Mouse (Mus musculus): ENCODE data around the gene Olfr1128. TPM values are rescaled to one million over a fixed set of nuclear protein-coding genes. Genes with fewer than 3 reads are reported as not detected.

The Olfr1128 gene
- polyA plus RNA-seq, 1 experiment from 2014 or later: not detected

Other genes starting within 250 kb of the Olfr1128 start
- not detected in 2 replicates for gene Olfr1118, start 238.0 kb downstream of the Olfr1128 start, polyA plus RNA-seq (2016; fragmentation: Nextera tagmentation; extraction: Ambion mirVana)
- not detected in 2 replicates for gene Olfr1120, start 190.7 kb downstream of the Olfr1128 start, polyA plus RNA-seq (2016; fragmentation: Nextera tagmentation; extraction: Ambion mirVana)
- not detected in 2 replicates for gene Olfr1121, start 175.6 kb downstream of the Olfr1128 start, polyA plus RNA-seq (2016; fragmentation: Nextera tagmentation; extraction: Ambion mirVana)
- not detected in 2 replicates for gene Olfr1122, start 159.7 kb downstream of the Olfr1128 start, polyA plus RNA-seq (2016; fragmentation: Nextera tagmentation; extraction: Ambion mirVana)
- not detected in 2 replicates for gene Olfr1123, start 128.9 kb downstream of the Olfr1128 start, polyA plus RNA-seq (2016; fragmentation: Nextera tagmentation; extraction: Ambion mirVana)
- gene Olfr1124, start 115.3 kb downstream of the Olfr1128 start, polyA plus RNA-seq (2016; fragmentation: Nextera tagmentation; extraction: Ambion mirVana): 0.07 and 0.10 TPM in 2 replicates
- not detected in 2 replicates for gene Olfr1126, start 91.6 kb downstream of the Olfr1128 start, polyA plus RNA-seq (2016; fragmentation: Nextera tagmentation; extraction: Ambion mirVana)
- not detected in 2 replicates for gene Pramel7, start 48.4 kb downstream of the Olfr1128 start, polyA plus RNA-seq (2016; fragmentation: Nextera tagmentation; extraction: Ambion mirVana)
- not detected in 2 replicates for gene Pramel6, start 39.0 kb downstream of the Olfr1128 start, polyA plus RNA-seq (2016; fragmentation: Nextera tagmentation; extraction: Ambion mirVana)
- not detected in 2 replicates for gene Olfr153, start 13.7 kb downstream of the Olfr1128 start, polyA plus RNA-seq (2016; fragmentation: Nextera tagmentation; extraction: Ambion mirVana)
- not detected in 2 replicates for gene Olfr1129, start 28.4 kb upstream of the Olfr1128 start, polyA plus RNA-seq (2016; fragmentation: Nextera tagmentation; extraction: Ambion mirVana)
- gene Olfr1130, start 60.7 kb upstream of the Olfr1128 start, polyA plus RNA-seq (2016; fragmentation: Nextera tagmentation; extraction: Ambion mirVana): not detected in 2 replicates
- not detected in 2 replicates for gene Olfr1131, start 81.6 kb upstream of the Olfr1128 start, polyA plus RNA-seq (2016; fragmentation: Nextera tagmentation; extraction: Ambion mirVana)
- gene Olfr1132, start 92.0 kb upstream of the Olfr1128 start, polyA plus RNA-seq (2016; fragmentation: Nextera tagmentation; extraction: Ambion mirVana): not detected in 2 replicates
- not detected in 2 replicates for gene Olfr1133, start 101.8 kb upstream of the Olfr1128 start, polyA plus RNA-seq (2016; fragmentation: Nextera tagmentation; extraction: Ambion mirVana)
- gene Olfr1134, start 112.9 kb upstream of the Olfr1128 start, polyA plus RNA-seq (2016; fragmentation: Nextera tagmentation; extraction: Ambion mirVana): not detected in 2 replicates
- not detected in 2 replicates for gene Olfr1135, start 128.1 kb upstream of the Olfr1128 start, polyA plus RNA-seq (2016; fragmentation: Nextera tagmentation; extraction: Ambion mirVana)
- not detected in 2 replicates for gene Olfr1136, start 148.4 kb upstream of the Olfr1128 start, polyA plus RNA-seq (2016; fragmentation: Nextera tagmentation; extraction: Ambion mirVana)
- not detected in 2 replicates for gene Olfr1137, start 167.6 kb upstream of the Olfr1128 start, polyA plus RNA-seq (2016; fragmentation: Nextera tagmentation; extraction: Ambion mirVana)
- gene Olfr1138, start 194.4 kb upstream of the Olfr1128 start, polyA plus RNA-seq (2016; fragmentation: Nextera tagmentation; extraction: Ambion mirVana): not detected in 2 replicates
- not detected in 2 replicates for gene Olfr1140, start 198.2 kb upstream of the Olfr1128 start, polyA plus RNA-seq (2016; fragmentation: Nextera tagmentation; extraction: Ambion mirVana)
- gene Olfr1141, start 208.4 kb upstream of the Olfr1128 start, polyA plus RNA-seq (2016; fragmentation: Nextera tagmentation; extraction: Ambion mirVana): not detected in 2 replicates
- gene Olfr152, start 233.9 kb upstream of the Olfr1128 start, polyA plus RNA-seq (2016; fragmentation: Nextera tagmentation; extraction: Ambion mirVana): not detected in 2 replicates